Mouse (Mus musculus) thymus, adult 2 months (tissue): Measurements from ENCODE around the gene Pla2g7.

Source experiments
- CTCF ChIP-seq: fragments of 200-500 bp; IDR thresholded peaks from 2 replicates; pipeline ENCODE4 v1.5.1; 2012; ENCODE audit warnings: mild to moderate bottlenecking, control low read depth, low read length, moderate library complexity, borderline replicate concordance; ENCODE audit not compliant: control insufficient read depth, poor library complexity, insufficient read depth; ENCODE audit errors: extremely low read depth
- POLR2A ChIP-seq: fragments of 200-500 bp; IDR thresholded peaks from 2 replicates; pipeline ENCODE4 v1.6.1; 2012; ENCODE audit warnings: mild to moderate bottlenecking, low read length, control low read depth, moderate library complexity; ENCODE audit not compliant: control insufficient read depth, poor library complexity, insufficient read depth; ENCODE audit errors: extremely low read depth

GRCm38 (mm10) chr17:43611586-43611985 lies 43.7 kb downstream of the Pla2g7 start:
- TF ChIP-seq CTCF: no peak
- no peak for TF ChIP-seq POLR2A
